Comparison of ENCODE assay signal across 8 mouse cellular contexts in the genomic region with DNA sequence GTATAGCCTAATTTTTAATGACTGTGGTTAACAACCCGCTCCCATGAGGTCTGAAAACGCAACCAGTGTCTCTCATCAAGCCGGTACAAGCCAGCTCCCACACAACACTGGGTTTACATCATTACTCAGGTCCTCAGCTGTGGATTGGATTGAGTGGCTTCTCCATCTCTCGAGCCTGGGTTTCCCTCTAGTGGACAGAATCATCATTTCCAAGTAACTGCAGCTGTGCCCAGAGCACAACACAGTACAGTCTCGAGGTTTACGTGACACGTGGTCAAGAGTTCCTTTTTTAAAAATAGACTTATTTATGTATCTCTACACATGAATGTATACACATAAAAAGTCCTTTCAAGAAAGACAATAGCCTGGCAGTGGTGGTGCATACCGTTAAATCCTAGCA. TPM values are rescaled to one million over a fixed set of nuclear protein-coding genes. Genes with fewer than 3 reads are reported as not detected.
DNase-seq lines count a peak whose midpoint lies in the region; ATAC-seq and TF ChIP-seq lines count a peak whose summit lies in the region.

No protein-coding gene starts in this region.

- DNase-seq in A20 (ENCODE audit: low read depth, low spot score): peak; percentile 80
- peak; percentile 35 for DNase-seq in G1E (ENCODE audit: low spot score)
- DNase-seq in heart, postnatal 4 days: peak; percentile 67
- peak; percentile 80 for DNase-seq in layer of hippocampus, adult 11-12 months (ENCODE audit: low spot score)
- peak; percentile 52 to 63 for DNase-seq in lung, adult 18-20 months
- DNase-seq in retina, embryonic 14.5 days (ENCODE audit: low spot score): peak; percentile 86
- no peak for DNase-seq in urinary bladder, adult 2 months (ENCODE audit: low spot score)

- no peaks in the 10 kb centered on the region for H3K36me3 ChIP-seq in G1E (replicated peaks)
- no peaks in the 10 kb centered on the region for H3K36me3 ChIP-seq in embryonic facial prominence, embryonic 13.5 days

- H3K4me2 ChIP-seq in embryonic facial prominence, embryonic 13.5 days: no peak overlapping the region

- H3K9me3 ChIP-seq in G1E (replicated peaks): no peaks in the 10 kb centered on the region
- H3K9me3 ChIP-seq in embryonic facial prominence, embryonic 13.5 days: no peaks in the 10 kb centered on the region

- TF ChIP-seq CTCF in G1E (IDR thresholded peaks at IDR 0.05; ENCODE audit: low read depth, low read length): 0 out of 2 replicates have a peak, but pooled peaks have one; percentile 7

- no peak overlapping the region for H3K9ac ChIP-seq in embryonic facial prominence, embryonic 13.5 days

- no peak overlapping the region for H3K4me3 ChIP-seq in G1E (ENCODE audit: low read depth, low read length)
- no peak overlapping the region for H3K4me3 ChIP-seq in embryonic facial prominence, embryonic 13.5 days

- H3K27me3 ChIP-seq in G1E (ENCODE audit: insufficient read depth, low read length): peaks cover 28% of the 10 kb centered on the region
- H3K27me3 ChIP-seq in embryonic facial prominence, embryonic 13.5 days: peaks cover 29% of the 10 kb centered on the region

- peak; percentile 45 for ATAC-seq in G1E (ENCODE audit: extremely low read depth, insufficient number of reproducible peaks, low FRiP score, poor library complexity, severe bottlenecking)
- ATAC-seq in embryonic facial prominence, embryonic 13.5 days (ENCODE audit: insufficient number of reproducible peaks, insufficient read depth, low FRiP score, low TSS enrichment, low read depth): 0 out of 2 replicates have a peak, but pooled peaks have one; percentile 35

- H3K4me1 ChIP-seq in G1E (ENCODE audit: insufficient read depth, low read depth, low read length): no peaks in the 10 kb centered on the region
- 0 out of 2 replicates have a peak, but pooled peaks cover 8% of the 10 kb centered on the region for H3K4me1 ChIP-seq in embryonic facial prominence, embryonic 13.5 days

- H3K27ac ChIP-seq in embryonic facial prominence, embryonic 13.5 days: no peak overlapping the region

- WGBS in embryonic facial prominence, embryonic 13.5 days: 33% methylated on average over 8 of the region's 8 CpGs

RNA-seq across cellular contexts. Expression of a gene that starts 10.3 kb away (rescaled TPM):
- total RNA-seq in G1E (2014; fragmentation: Nextera tagmentation) (not detected in 2 replicates), G1E (2017) (0.11 TPM in 1 of 2 replicates, not detected in the other)
- polyA plus RNA-seq in G1E (2012): not detected in 2 replicates
- polyA plus RNA-seq in embryonic facial prominence, embryonic 13.5 days (2015; fragmentation: Nextera tagmentation; extraction: Ambion mirVana): 29.4 and 33.4 TPM in 2 replicates
- under 1 TPM; 0.14 to 0.29 TPM for total RNA-seq in heart, postnatal 4 days (2021)
- polyA plus RNA-seq in urinary bladder, adult 2 months (2012; rRNA removed): 50.5 and 53.6 TPM in 2 replicates

RNA-seq across cellular contexts. Expression of a gene that starts 24.1 kb away (rescaled TPM):
- total RNA-seq in G1E (2014; fragmentation: Nextera tagmentation) (not detected in 2 replicates), G1E (2017) (0.06 and 0.11 TPM in 2 replicates)
- not detected in 2 replicates for polyA plus RNA-seq in G1E (2012)
- 5.1 and 6.6 TPM in 2 replicates for polyA plus RNA-seq in embryonic facial prominence, embryonic 13.5 days (2015; fragmentation: Nextera tagmentation; extraction: Ambion mirVana)
- under 1 TPM; 0.14 to 0.20 TPM for total RNA-seq in heart, postnatal 4 days (2021)
- polyA plus RNA-seq in urinary bladder, adult 2 months (2012; rRNA removed): 3.7 and 5.0 TPM in 2 replicates

RNA-seq across cellular contexts. Expression of a gene that starts 31.3 kb away (rescaled TPM):
- total RNA-seq in G1E (2014; fragmentation: Nextera tagmentation) (23.6 and 24.4 TPM in 2 replicates), G1E (2017) (24.4 and 26.4 TPM in 2 replicates)
- polyA plus RNA-seq in G1E (2012): 2.8 and 3.2 TPM in 2 replicates
- polyA plus RNA-seq in embryonic facial prominence, embryonic 13.5 days (2015; fragmentation: Nextera tagmentation; extraction: Ambion mirVana): 19.7 and 20.8 TPM in 2 replicates
- 1 to 10 TPM; 8.9 to 9.5 TPM for total RNA-seq in heart, postnatal 4 days (2021)
- 15.9 and 16.2 TPM in 2 replicates for polyA plus RNA-seq in urinary bladder, adult 2 months (2012; rRNA removed)

Comparison
In these comparisons a context has a peak if more than half of its experiments do, and no peak if none do; other contexts are left out.
1. RNA of a gene that starts 10.3 kb away (polyA plus RNA-seq): 50.5 to 53.6 TPM in urinary bladder, adult 2 months and 29.4 to 33.4 TPM in embryonic facial prominence, embryonic 13.5 days; not detected in G1E; every median in the first group is over 10 times any median in the second.